Mouse (Mus musculus): ENCODE results near the gene Sfxn5.

Sfxn5 gene

DNA sequence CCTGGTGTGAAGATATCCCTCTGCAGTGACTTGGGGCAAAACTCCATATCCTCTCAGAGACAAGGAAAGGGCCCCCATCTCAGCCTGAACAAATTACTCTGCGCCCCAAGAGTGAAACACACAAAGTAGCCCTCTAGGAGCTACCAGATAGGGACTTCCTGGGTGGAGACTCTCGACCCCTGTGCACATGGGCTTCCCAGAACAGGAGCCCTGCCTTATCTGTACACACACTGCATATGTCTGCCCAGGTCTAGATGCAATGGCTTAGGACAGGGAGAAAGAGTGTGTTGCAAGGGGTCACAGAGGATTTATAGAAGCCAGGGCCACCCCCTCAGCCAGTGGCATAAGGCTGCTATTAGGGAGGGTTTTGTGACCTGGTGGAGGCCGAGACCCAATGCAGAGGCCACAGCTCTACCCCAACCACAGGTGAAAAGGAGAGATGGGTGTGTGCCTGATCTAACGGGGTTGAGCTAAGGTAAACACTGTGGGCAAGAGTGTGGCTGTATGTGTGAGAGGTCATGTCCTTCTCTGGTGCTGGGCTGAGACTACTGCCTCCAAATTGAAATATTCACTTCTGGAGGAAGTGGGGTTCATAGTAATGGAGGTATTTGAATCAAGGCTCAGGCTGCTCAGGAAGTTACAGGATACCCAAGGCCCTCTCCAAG, 44.9 kb downstream of the Sfxn5 start:
- no peak for DNase-seq (ENCODE audit: low spot score)

- DNase-seq (ENCODE audit: low spot score): no peak
Observed at GRCm38 (mm10) chr6:85286283-85287047, 46.8 kb downstream of the Sfxn5 start.

DNA sequence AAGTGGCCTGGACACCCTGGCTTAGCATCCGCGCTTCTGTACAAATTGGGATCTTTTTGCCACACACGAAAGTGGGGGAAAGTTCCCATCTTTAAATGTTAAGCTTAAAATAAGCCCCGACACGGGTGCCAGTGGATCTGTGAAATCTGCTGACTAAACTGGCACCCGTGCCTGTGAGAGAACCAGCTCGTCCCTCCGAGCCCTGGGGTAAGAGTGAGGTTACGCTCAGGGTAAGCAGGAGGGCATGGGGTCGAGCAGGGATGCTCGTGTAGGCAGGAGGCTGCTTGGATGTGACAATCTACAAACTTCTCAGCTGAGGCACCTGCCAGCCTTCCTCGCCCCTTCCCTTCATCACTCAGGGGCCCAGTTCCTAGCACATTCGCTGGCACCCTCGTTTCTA, 52.4 kb downstream of the Sfxn5 start:
- no peak for DNase-seq (ENCODE audit: low spot score)

- no peak for DNase-seq (ENCODE audit: low spot score)
Observed at GRCm38 (mm10) chr6:85276571-85276970, 56.7 kb downstream of the Sfxn5 start.

GRCm38 (mm10) chr6:85272436-85272835, 60.8 kb downstream of the Sfxn5 start:
- no peak for DNase-seq (ENCODE audit: low spot score)

- no peak for DNase-seq (ENCODE audit: low spot score)
Observed at GRCm38 (mm10) chr6:85266060-85266459, 67.2 kb downstream of the Sfxn5 start.

- no peak for DNase-seq (ENCODE audit: low spot score)
Observed at GRCm38 (mm10) chr6:85264982-85265518, 68.2 kb downstream of the Sfxn5 start.

- peak; percentile 78 for DNase-seq (ENCODE audit: low spot score)
Observed at GRCm38 (mm10) chr6:85262865-85263515, 70.2 kb downstream of the Sfxn5 start.

DNA sequence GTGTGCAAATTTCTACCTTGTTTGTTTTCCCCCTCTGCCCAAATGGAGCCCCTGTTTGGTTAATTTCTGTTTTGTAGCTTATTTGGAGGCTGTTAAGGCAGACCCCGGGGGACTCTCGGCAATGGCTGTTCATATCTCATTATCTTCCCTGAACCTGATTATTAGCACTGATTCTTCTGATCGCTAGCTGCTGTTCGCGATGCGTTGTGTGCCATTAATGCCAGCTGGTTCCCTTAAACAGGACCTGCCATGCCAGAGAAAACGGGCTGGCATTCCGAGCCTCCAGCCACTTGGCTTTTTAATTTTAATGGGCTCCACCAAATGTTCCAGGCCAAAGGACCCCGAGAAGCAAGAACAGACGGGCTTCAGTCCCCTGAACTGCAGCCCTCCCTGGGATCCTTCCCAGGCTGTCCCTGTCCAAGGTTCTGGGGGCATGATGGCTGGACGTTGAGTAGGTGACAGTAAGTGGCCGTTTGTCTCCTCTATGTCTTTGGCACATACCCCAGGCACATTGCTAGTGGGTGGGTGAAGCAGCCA, 74.1 kb downstream of the Sfxn5 start:
- DNase-seq (ENCODE audit: low spot score): no peak

- DNase-seq (ENCODE audit: low spot score): no peak
Observed at GRCm38 (mm10) chr6:85255578-85255977, 77.6 kb downstream of the Sfxn5 start.

- no peak for DNase-seq (ENCODE audit: low spot score)
Observed at GRCm38 (mm10) chr6:85253994-85254541, 79.2 kb downstream of the Sfxn5 start.

GRCm38 (mm10) chr6:85253275-85253674, 79.9 kb downstream of the Sfxn5 start:
- DNase-seq (ENCODE audit: low spot score): no peak

- no peak for DNase-seq (ENCODE audit: low spot score)
Observed at GRCm38 (mm10) chr6:85252251-85253058, 80.8 kb downstream of the Sfxn5 start.

DNA sequence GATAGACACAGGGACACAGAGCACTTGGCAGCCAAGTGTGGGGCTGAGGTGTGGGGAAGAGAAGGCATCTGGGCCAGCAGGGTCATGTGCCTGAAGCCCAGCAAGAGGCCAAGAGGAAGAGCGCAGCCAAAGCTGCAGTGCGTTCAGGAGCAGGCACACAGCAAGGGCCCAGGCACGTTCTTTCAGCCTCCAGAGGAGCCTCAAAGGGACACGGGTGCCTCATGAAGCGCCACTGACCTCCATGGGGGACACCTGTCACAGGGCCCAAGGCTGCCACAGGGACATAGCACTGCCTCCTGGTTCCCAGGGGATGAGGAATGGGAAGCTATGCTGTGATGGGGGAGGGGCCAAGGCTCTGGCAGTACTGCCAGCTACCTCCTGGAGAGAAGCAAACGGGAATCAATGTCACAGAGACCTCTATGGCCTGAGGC, 82.4 kb downstream of the Sfxn5 start:
- no peak for DNase-seq (ENCODE audit: low spot score)

DNA sequence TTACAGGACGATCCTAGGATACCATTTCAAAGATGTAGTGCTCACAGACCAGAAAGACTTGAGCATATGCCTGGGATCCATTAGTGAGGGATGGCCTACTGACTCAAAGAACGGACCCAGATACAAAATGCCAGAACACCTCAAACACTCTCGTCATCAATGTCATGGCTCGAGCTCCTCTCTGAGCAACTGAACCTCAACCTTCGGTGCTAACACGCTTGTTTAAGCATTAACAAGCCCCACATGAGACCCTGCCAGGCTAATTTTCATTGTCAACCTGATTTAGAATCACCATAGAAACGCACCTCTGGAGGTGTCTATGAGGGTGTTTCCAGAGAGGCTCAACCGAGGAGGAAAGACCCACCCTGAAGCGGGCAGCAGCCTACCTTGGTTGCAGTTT, 83.4 kb downstream of the Sfxn5 start:
- DNase-seq (ENCODE audit: low spot score): no peak

DNA sequence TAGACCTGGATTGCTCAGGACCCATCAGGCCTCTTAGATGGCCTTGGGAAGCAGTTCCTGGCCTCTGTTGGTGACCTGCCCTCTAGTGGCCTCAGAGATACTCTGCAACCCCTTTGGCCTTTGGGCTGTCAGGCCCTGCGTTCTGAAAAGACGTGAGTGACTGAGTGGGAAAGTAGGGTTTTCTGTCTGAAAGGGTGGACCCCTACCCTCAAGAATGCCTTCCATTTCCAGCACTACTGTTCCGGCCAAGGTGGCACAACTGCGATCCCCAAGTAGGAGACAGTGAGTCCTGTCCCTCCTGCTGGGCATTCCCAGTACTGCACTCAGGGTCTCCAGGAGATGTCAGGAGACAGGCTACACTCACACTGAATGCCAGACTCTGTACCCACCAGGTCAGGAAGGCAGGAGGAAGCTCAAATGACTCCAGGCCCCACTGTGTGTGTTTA, 94.2 kb downstream of the Sfxn5 start:
- peak; percentile 71 for DNase-seq (ENCODE audit: low spot score)

GRCm38 (mm10) chr6:85237595-85238337, 95.5 kb downstream of the Sfxn5 start:
- DNase-seq (ENCODE audit: low spot score): no peak

GRCm38 (mm10) chr6:85237001-85237400, 96.2 kb downstream of the Sfxn5 start:
- DNase-seq (ENCODE audit: low spot score): no peak

DNA sequence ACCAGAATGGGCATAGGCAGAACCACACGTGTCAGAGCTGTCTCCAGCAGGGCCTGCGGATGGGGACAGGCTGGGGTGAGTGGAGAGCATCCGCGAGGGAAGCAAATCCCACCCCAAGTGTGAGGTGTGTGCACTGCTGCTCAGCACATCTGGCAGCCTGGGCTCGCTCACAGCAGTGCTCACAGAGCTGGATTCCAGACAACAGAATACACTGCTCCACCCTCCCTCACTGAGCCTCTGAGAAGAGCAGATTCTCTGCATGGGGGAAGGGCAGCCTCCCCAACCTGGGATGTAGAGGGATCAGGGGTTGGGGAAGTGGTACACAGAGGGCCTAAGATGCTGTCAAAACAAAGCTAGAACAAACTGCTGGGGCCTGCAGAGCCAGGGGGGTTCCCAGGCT, 98.4 kb downstream of the Sfxn5 start:
- DNase-seq (ENCODE audit: low spot score): no peak

DNA sequence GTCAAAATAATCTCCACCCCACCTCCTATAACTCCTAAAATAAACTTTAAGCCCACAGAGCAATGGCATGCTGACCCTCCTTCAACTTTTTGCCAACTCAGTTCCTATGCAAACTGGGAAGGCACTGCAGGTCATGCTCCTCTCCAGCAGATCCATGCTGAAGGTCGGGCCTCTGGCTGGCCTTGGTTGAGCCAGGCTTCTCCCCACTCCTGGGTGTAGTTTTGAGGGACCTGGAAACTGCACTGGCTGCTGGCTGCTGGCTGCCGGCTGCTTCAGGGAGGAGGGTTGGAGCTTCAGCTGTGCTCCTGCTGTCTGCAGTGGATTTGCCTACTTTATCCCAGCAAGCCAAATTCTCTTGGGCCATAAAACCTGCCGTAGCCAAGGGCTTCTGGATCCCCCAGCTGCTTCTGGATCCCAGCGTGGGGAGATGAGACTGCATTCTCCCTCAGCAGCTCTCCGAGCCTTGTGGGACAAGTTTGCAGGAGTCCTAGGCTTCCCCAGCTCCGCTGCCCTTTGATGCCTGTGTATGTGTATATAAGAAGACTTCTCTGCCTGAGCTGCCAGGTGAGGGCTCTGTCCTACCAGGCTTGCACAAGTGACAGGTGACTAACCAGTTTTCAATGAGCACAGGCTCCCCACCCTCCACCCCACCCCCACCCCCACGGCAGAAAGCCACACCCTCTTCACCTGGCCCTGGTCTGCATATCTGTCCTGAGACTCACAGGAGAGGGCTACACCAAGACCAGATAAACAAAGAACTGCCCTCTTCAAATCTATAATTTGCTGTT, 100.2 kb downstream of the Sfxn5 start:
- DNase-seq (ENCODE audit: low spot score): peak; percentile 27

All from yolk sac, embryonic 10.5 days (tissue).